ENCODE assay signal across 8 mouse cellular contexts in genomic region chr5:130078834-130079156, GRCm38 (mm10). TPM values are rescaled to one million over a fixed set of nuclear protein-coding genes. Genes with fewer than 3 reads are reported as not detected.
DNase-seq lines count a peak whose midpoint lies in the region; ATAC-seq and TF ChIP-seq lines count a peak whose summit lies in the region.

No protein-coding gene starts in this region.

- H3K36me3 ChIP-seq in heart, embryonic 10.5 days = peaks cover 10% of the 10 kb centered on the region
- peaks cover 33% of the 10 kb centered on the region for H3K36me3 ChIP-seq in E14TG2a.4 (ENCODE audit: insufficient read depth, low read length)
- peaks cover 4% of the 10 kb centered on the region; the same call in 1 of the 2 replicates for H3K36me3 ChIP-seq in forebrain, embryonic 15.5 days
- H3K36me3 ChIP-seq in liver, embryonic 14.5 days (replicated peaks; ENCODE audit: control insufficient read depth, insufficient read depth, low read depth) = peaks cover 3% of the 10 kb centered on the region

- no peak for TF ChIP-seq EP300 in liver, embryonic 14.5 days (IDR thresholded peaks at IDR 0.05; ENCODE audit: low read depth)

- ATAC-seq in forebrain, embryonic 15.5 days (replicated peaks) = peak; percentile 48
- ATAC-seq in liver, embryonic 14.5 days (ENCODE audit: insufficient read depth) = peak; percentile 1; the same call in 1 of the 2 replicates

- H3K27ac ChIP-seq in heart, embryonic 10.5 days = peak overlapping the region; percentile 95
- H3K27ac ChIP-seq in forebrain, embryonic 15.5 days (replicated peaks) = peak overlapping the region; percentile 75
- H3K27ac ChIP-seq in liver, embryonic 14.5 days = no peak overlapping the region

- H3K9ac ChIP-seq in forebrain, embryonic 15.5 days (replicated peaks) = peak overlapping the region; percentile 75
- H3K9ac ChIP-seq in liver, embryonic 14.5 days (replicated peaks) = peak overlapping the region; percentile 38; the same call in 1 of the 2 replicates

- TF ChIP-seq CTCF in E14TG2a.4 (conservative IDR thresholded peaks at IDR 0.05; ENCODE audit: low read length) = no peak
- no peak for TF ChIP-seq CTCF in liver, embryonic 14.5 days (IDR thresholded peaks at IDR 0.05; ENCODE audit: low read depth)

- peak overlapping the region; percentile 61 for H3K4me2 ChIP-seq in forebrain, embryonic 15.5 days (replicated peaks)
- H3K4me2 ChIP-seq in liver, embryonic 14.5 days (ENCODE audit: low read depth) = peak overlapping the region; percentile 98

- H3K4me1 ChIP-seq in heart, embryonic 10.5 days = peaks cover 11% of the 10 kb centered on the region
- H3K4me1 ChIP-seq in E14TG2a.4 (replicated peaks; ENCODE audit: low read depth, low read length) = peaks cover 53% of the 10 kb centered on the region
- H3K4me1 ChIP-seq in forebrain, embryonic 15.5 days = peaks cover 16% of the 10 kb centered on the region
- H3K4me1 ChIP-seq in liver, embryonic 14.5 days (replicated peaks; ENCODE audit: control insufficient read depth in 2 of 2, insufficient read depth in 2 of 2, low read length in 1 of 2) = peaks cover 2 to 13% of the 10 kb centered on the region in 2 experiments; a peak in 3 of 4 replicates

- 39% methylated on average over 6 of the region's 6 CpGs for WGBS in heart, embryonic 10.5 days
- WGBS in forebrain, embryonic 15.5 days = 38% methylated on average over 6 of the region's 6 CpGs
- WGBS in liver, embryonic 14.5 days (ENCODE audit: insufficient replicate concordance) = 44% methylated on average over 6 of the region's 6 CpGs

- peak overlapping the region; percentile 84 for H3K4me3 ChIP-seq in heart, embryonic 10.5 days
- peak overlapping the region; percentile 91 for H3K4me3 ChIP-seq in E14TG2a.4 (replicated peaks; ENCODE audit: low read length)
- peak overlapping the region; percentile 63 for H3K4me3 ChIP-seq in forebrain, embryonic 15.5 days
- peak overlapping the region; percentile 37 to 81 for H3K4me3 ChIP-seq in liver, embryonic 14.5 days (ENCODE audit: insufficient read depth in 1 of 2, low read depth in 2 of 2, low read length in 2 of 2)

- DNase-seq in heart, embryonic 10.5 days (ENCODE audit: low spot score) = no peak
- no peak for DNase-seq in heart, postnatal 4 days
- no peak for DNase-seq in liver, embryonic 14.5 days (ENCODE audit: low read depth in 3 of 3, low spot score in 3 of 3)
- no peak for DNase-seq in cerebellum, postnatal 10 days
- no peak for DNase-seq in urinary bladder, postnatal 10 days (ENCODE audit: low spot score)
- no peak for DNase-seq in yolk sac, embryonic 10.5 days (ENCODE audit: low spot score)

- peaks cover 24% of the 10 kb centered on the region; the same call in 1 of the 2 replicates for H3K27me3 ChIP-seq in heart, embryonic 10.5 days (ENCODE audit: insufficient read depth, poor library complexity, severe bottlenecking)
- H3K27me3 ChIP-seq in E14TG2a.4 (ENCODE audit: insufficient read depth, low read length) = peaks cover 28% of the 10 kb centered on the region
- no peaks in the 10 kb centered on the region for H3K27me3 ChIP-seq in forebrain, embryonic 15.5 days
- H3K27me3 ChIP-seq in liver, embryonic 14.5 days (ENCODE audit: control insufficient read depth, insufficient read depth, low read length) = no peaks in the 10 kb centered on the region

- H3K9me3 ChIP-seq in heart, embryonic 10.5 days = no peaks in the 10 kb centered on the region
- peaks cover 6% of the 10 kb centered on the region for H3K9me3 ChIP-seq in E14TG2a.4 (ENCODE audit: low read length)
- peaks cover 4% of the 10 kb centered on the region; the same call in 1 of the 2 replicates for H3K9me3 ChIP-seq in forebrain, embryonic 15.5 days
- H3K9me3 ChIP-seq in liver, embryonic 14.5 days (ENCODE audit: control insufficient read depth, low read length) = peaks cover 4% of the 10 kb centered on the region; the same call in 1 of the 2 replicates

RNA-seq across cellular contexts. Expression of gene Tpst1, which starts 5.7 kb away (rescaled TPM):
- polyA plus RNA-seq in heart, embryonic 10.5 days (2016; fragmentation: Nextera tagmentation; extraction: Ambion mirVana) = 27.2 and 44.6 TPM in 2 replicates
- 10 to 100 TPM; 15.7 to 16.9 TPM for total RNA-seq in heart, postnatal 4 days (2021)
- polyA plus RNA-seq in forebrain, embryonic 15.5 days (2015; fragmentation: Nextera tagmentation; extraction: Ambion mirVana) = 57.5 and 57.7 TPM in 2 replicates
- polyA plus RNA-seq in liver, embryonic 14.5 days (2012; rRNA removed) = 8.4 and 10.0 TPM in 2 replicates
- 22.3 and 22.8 TPM in 2 replicates for polyA plus RNA-seq in liver, embryonic 14.5 days (2014; fragmentation: Nextera tagmentation; extraction: Ambion mirVana)

RNA-seq across cellular contexts. Expression of gene Crcp, which starts 49.7 kb away (rescaled TPM):
- polyA plus RNA-seq in heart, embryonic 10.5 days (2016; fragmentation: Nextera tagmentation; extraction: Ambion mirVana) = 33.1 and 39.9 TPM in 2 replicates
- total RNA-seq in heart, postnatal 4 days (2021) = 10 to 100 TPM; 14.8 to 15.7 TPM
- 72.9 and 82.8 TPM in 2 replicates for polyA plus RNA-seq in forebrain, embryonic 15.5 days (2015; fragmentation: Nextera tagmentation; extraction: Ambion mirVana)
- polyA plus RNA-seq in liver, embryonic 14.5 days (2012; rRNA removed) = 8.6 and 15.8 TPM in 2 replicates
- 14.7 and 16.1 TPM in 2 replicates for polyA plus RNA-seq in liver, embryonic 14.5 days (2014; fragmentation: Nextera tagmentation; extraction: Ambion mirVana)

RNA-seq across cellular contexts. Expression of gene Asl, which starts 49.7 kb away (rescaled TPM):
- 25.1 and 35.9 TPM in 2 replicates for polyA plus RNA-seq in heart, embryonic 10.5 days (2016; fragmentation: Nextera tagmentation; extraction: Ambion mirVana)
- total RNA-seq in heart, postnatal 4 days (2021) = 10 to 100 TPM; 15.1 to 17.6 TPM
- polyA plus RNA-seq in forebrain, embryonic 15.5 days (2015; fragmentation: Nextera tagmentation; extraction: Ambion mirVana) = 23.1 and 29.5 TPM in 2 replicates
- polyA plus RNA-seq in liver, embryonic 14.5 days (2012; rRNA removed) = 26.1 and 30.4 TPM in 2 replicates
- 39.8 and 47.3 TPM in 2 replicates for polyA plus RNA-seq in liver, embryonic 14.5 days (2014; fragmentation: Nextera tagmentation; extraction: Ambion mirVana)
